Mouse (Mus musculus) liver, embryonic 14.5 days (tissue): ENCODE data around the gene Ifnab. TPM values are rescaled to one million over a fixed set of nuclear protein-coding genes. Genes with fewer than 3 reads are reported as not detected.

Experiments used
- ATAC-seq: fragments of 200-750 bp; cut with Nextera tagmentation; 2 replicates; pipeline ENCODE4 v1.8.0; 2017; ENCODE audit warnings: moderate number of reproducible peaks, mild to moderate bottlenecking, moderate library complexity; ENCODE audit not compliant: insufficient read depth
- DNase-seq, 3 experiments: peaks; one replicate each; pipeline ENCODE4 v3.0.0-alpha.2; 2012 to 2013; ENCODE audit warnings: low read depth in 3 of 3, low spot score in 3 of 3
- H3K27ac ChIP-seq: fragments of 300-500 bp; sonication (generic); 2 replicates; pipeline ENCODE4 v1.5.1; 2014; ENCODE audit warnings: moderate library complexity, mild to moderate bottlenecking, control low read depth, inconsistent platforms
- H3K27me3 ChIP-seq: fragments of 300-500 bp; sonication (generic); 2 replicates; pipeline ENCODE4 v1.6.1; 2014; ENCODE audit warnings: mild to moderate bottlenecking, low read length, moderate library complexity; ENCODE audit not compliant: control insufficient read depth, insufficient read depth
- H3K36me3 ChIP-seq: fragments of 300-500 bp; sonication (generic); replicated peaks from 2 replicates; pipeline ENCODE4 v1.6.1; 2014; ENCODE audit warnings: low read depth; ENCODE audit not compliant: control insufficient read depth, insufficient read depth
- H3K4me1 ChIP-seq, 2 experiments: fragments of 200-500 bp in 1 of 2; fragments of 300-500 bp in 1 of 2; sonication (generic) in 1 of 2; replicated peaks; 2 replicates each; pipeline ENCODE4 v1.6.1; 2012 to 2014; ENCODE audit warnings: antibody characterized with exemption in 1 of 2, inconsistent platforms in 1 of 2, low read length in 1 of 2; ENCODE audit not compliant: control insufficient read depth in 2 of 2, insufficient read depth in 2 of 2
- H3K4me2 ChIP-seq: fragments of 300-500 bp; sonication (generic); 2 replicates; pipeline ENCODE4 v1.6.1; 2014; ENCODE audit warnings: low read depth, mild to moderate bottlenecking, control low read depth, moderate library complexity
- H3K4me3 ChIP-seq, 2 experiments: fragments of 200-500 bp in 1 of 2; fragments of 300-500 bp in 1 of 2; sonication (generic) in 1 of 2; 2 replicates each; pipeline ENCODE4 v1.5.1; 2012 to 2014; ENCODE audit warnings: low read depth in 2 of 2, low read length in 2 of 2, mild to moderate bottlenecking in 2 of 2, control low read depth in 1 of 2, inconsistent platforms in 1 of 2, moderate library complexity in 1 of 2; ENCODE audit not compliant: insufficient read depth in 1 of 2
- H3K9ac ChIP-seq: fragments of 300-500 bp; sonication (generic); replicated peaks from 2 replicates; pipeline ENCODE4 v1.6.1; 2014; ENCODE audit warnings: mild to moderate bottlenecking, control low read depth, moderate library complexity
- H3K9me3 ChIP-seq: fragments of 300-500 bp; sonication (generic); 2 replicates; pipeline ENCODE4 v1.6.1; 2016; ENCODE audit warnings: low read length, mixed read lengths; ENCODE audit not compliant: control insufficient read depth
- CTCF ChIP-seq: IDR thresholded peaks from 2 replicates; pipeline ENCODE4 v1.5.1; 2016; ENCODE audit warnings: antibody characterized with exemption, low read depth, control low read depth
- EP300 ChIP-seq: IDR thresholded peaks from 2 replicates; pipeline ENCODE4 v1.6.1; 2016; ENCODE audit warnings: antibody characterized with exemption, low read depth
- WGBS: fragments of 180-500 bp; shearing (Covaris S2); extraction: QIAGEN DNeasy Blood & Tissue Kit; methylation state at CpG from one replicate; pipeline ENCODE4 v1.1.7; 2014; ENCODE audit not compliant: insufficient replicate concordance; 5-methylcytosine and 5-hydroxymethylcytosine counted together
- polyA plus RNA-seq, 2 experiments: library from polyadenylated mRNA; depleted of rRNA in 1 of 2; stranded (reverse) in 1 of 2; unstranded in 1 of 2; fragments of >200 nt; fragmentation: Nextera tagmentation in 1 of 2; extraction: Ambion mirVana in 1 of 2; gene quantifications; 2 replicates each; pipeline versions ENCODE4 v1.2.1 to v1.2.3; 2012 to 2014

Ifnab gene
- polyA plus RNA-seq (2012; rRNA removed) (not detected in 2 replicates), polyA plus RNA-seq (2014; fragmentation: Nextera tagmentation; extraction: Ambion mirVana) (not detected in 2 replicates)

DNA sequence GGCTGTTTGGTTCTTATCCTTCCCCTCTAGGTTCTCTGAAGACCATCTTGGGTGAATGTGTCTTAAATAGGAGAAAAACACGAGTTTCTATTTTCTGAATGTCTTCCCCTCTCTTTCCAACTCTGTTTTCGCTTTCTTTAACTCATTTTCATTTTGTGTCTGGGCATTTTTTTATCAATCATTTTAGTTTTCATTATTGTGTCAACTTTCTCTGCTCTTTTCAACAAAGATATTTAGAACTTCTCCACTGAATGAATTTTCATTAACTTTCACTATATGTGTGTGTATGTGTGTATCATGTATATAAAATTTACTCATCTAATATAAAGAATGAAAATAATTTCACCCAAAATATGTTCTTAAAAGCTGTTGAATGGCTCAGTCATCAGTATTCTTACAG, at the start of gene Ifnab:
TSS of gene Ifnab (minus strand) at position 101 of the 400 bp plus-strand sequence.
- H3K4me2 ChIP-seq: no peak within 1 kb of the TSS

DNA sequence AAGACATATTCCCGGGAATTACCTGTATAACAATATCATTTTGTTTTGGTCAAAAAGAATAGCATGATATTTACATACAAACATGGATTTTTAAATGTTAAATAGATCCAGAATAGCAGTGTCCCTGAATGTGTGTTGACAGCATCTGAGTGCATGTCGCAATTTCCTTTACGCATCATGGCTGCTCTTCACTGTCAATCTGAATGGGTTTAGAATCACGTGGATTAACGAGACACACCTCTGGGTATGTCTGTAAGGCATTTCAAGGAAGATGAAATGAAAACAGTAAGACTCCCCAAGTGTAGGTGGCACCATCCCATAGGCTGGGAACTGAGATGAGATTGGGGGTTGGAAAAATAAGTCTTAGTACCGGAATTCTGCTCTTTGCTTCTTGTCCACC, 47.9 kb upstream of the Ifnab start:
- ATAC-seq (no peak), DNase-seq (no peak)
- H3K9ac ChIP-seq: no peak overlapping the region
- WGBS: 59% methylated on average over 6 of the region's 6 CpGs
- H3K27me3 ChIP-seq: no peaks in the 10 kb centered on the region
- no peaks in the 10 kb centered on the region for H3K4me1 ChIP-seq
- no peak overlapping the region for H3K27ac ChIP-seq
- H3K4me3 ChIP-seq: no peak overlapping the region
- no peak overlapping the region for H3K4me2 ChIP-seq
- no peaks in the 10 kb centered on the region for H3K36me3 ChIP-seq
- no peak for TF ChIP-seq EP300
- TF ChIP-seq CTCF: no peak
- H3K9me3 ChIP-seq: no peaks in the 10 kb centered on the region

More for the DNA sequence above, at the start of gene Ifnab:
- ATAC-seq (no peak), DNase-seq (no peak)
- 48% methylated on average over 2 of the region's 2 CpGs for WGBS
- H3K27me3 ChIP-seq: no peaks in the 10 kb centered on the region
- TF ChIP-seq CTCF (no peak), EP300 (no peak)
- no peaks in the 10 kb centered on the region for H3K36me3 ChIP-seq
- H3K4me3 ChIP-seq: no peak within 1 kb of the TSS
- H3K4me1 ChIP-seq: no peaks in the 10 kb centered on the region
- H3K27ac ChIP-seq: no peak within 1 kb of the TSS
- H3K9me3 ChIP-seq: no peaks in the 10 kb centered on the region
- no peak within 1 kb of the TSS for H3K9ac ChIP-seq

DNA sequence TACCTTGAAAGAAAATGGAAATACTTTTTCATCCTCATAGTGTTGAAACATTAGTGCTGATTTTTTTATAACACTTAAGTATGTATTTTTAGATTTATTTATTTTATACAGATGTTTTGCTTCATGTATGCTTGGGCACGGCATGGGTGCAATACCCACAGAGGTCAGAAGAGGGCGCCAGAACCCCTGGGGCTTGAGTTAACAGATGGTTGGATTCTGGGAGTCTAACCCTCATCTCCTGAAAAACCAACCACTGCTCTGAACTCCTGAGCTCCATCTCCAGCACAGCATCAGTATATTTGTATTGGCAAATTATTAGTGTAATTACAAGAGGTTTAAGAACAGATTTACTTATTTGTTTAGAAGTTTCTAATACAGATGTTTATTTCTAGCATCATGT, 47.3 kb upstream of the Ifnab start:
- H3K4me1 ChIP-seq: no peaks in the 10 kb centered on the region
- H3K4me3 ChIP-seq: no peak overlapping the region
- ATAC-seq (no peak), DNase-seq (peak; percentile 12 to 42 (median 28))
- TF ChIP-seq EP300 (no peak), CTCF (peak; percentile 89)
- no peaks in the 10 kb centered on the region for H3K9me3 ChIP-seq
- H3K36me3 ChIP-seq: no peaks in the 10 kb centered on the region
- H3K27me3 ChIP-seq: no peaks in the 10 kb centered on the region
- 1% methylated on average over 2 of the region's 2 CpGs for WGBS
- no peak overlapping the region for H3K27ac ChIP-seq
- H3K9ac ChIP-seq: no peak overlapping the region
- H3K4me2 ChIP-seq: no peak overlapping the region

DNA sequence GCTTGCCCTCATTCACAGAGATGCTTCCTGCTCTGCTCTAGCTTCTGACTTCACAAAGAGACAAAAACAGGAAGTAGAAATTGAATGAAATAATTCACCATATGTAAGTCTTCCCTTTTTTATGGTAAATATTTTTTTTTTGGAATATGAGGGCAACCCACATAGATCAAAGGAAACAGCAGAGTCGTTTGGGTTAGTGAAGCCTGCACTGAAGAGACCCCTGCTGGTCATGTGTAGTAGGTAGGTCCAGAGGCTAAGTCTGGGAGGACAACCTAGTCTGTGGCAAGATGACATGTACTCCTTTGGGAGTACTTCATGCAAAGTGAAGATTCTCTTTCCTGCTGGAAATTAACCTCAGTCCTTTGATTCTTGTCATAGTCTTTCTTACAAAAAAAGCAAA, 36.2 kb upstream of the Ifnab start:
- H3K36me3 ChIP-seq: no peaks in the 10 kb centered on the region
- ATAC-seq: no peak
- no peak for DNase-seq
- H3K4me2 ChIP-seq: peak overlapping the region; percentile 11; the same call in 1 of the 2 replicates
- H3K9me3 ChIP-seq: no peaks in the 10 kb centered on the region
- 0% methylated on average over 1 of the region's 1 CpGs for WGBS
- no peaks in the 10 kb centered on the region; a peak in 1 of 4 replicates for H3K4me1 ChIP-seq
- H3K27me3 ChIP-seq: no peaks in the 10 kb centered on the region
- no peak overlapping the region for H3K4me3 ChIP-seq
- TF ChIP-seq EP300: no peak
- peak; percentile 67 for TF ChIP-seq CTCF
- H3K27ac ChIP-seq: no peak overlapping the region
- H3K9ac ChIP-seq: no peak overlapping the region

- peak overlapping the region; percentile 11; the same call in 1 of the 2 replicates for H3K4me2 ChIP-seq
- H3K27ac ChIP-seq: no peak overlapping the region
- H3K4me1 ChIP-seq: no peaks in the 10 kb centered on the region; a peak in 1 of 4 replicates
- TF ChIP-seq CTCF (no peak), EP300 (no peak)
- H3K36me3 ChIP-seq: no peaks in the 10 kb centered on the region
- H3K4me3 ChIP-seq: no peak overlapping the region
- DNase-seq: no peak
- no peaks in the 10 kb centered on the region for H3K27me3 ChIP-seq
- ATAC-seq: no peak
- no peaks in the 10 kb centered on the region for H3K9me3 ChIP-seq
- 14% methylated on average over 6 of the region's 6 CpGs for WGBS
- no peak overlapping the region for H3K9ac ChIP-seq
Measured at GRCm38 (mm10) chr4:88726727-88727126, 35.6 kb upstream of the Ifnab start.
